Mouse (Mus musculus): ENCODE measurements around the gene Hif3a.

- TF ChIP-seq CTCF (IDR thresholded peaks at IDR 0.05; ENCODE audit: insufficient read depth, low read length) = no peak
- no peak for TF ChIP-seq POLR2A (IDR thresholded peaks at IDR 0.05; ENCODE audit: borderline replicate concordance, extremely low read depth, low read depth, low read length)
Observed at GRCm38 (mm10) chr7:17054325-17054989, 7.8 kb downstream of the Hif3a start.

Measured in lung, adult 2 months (tissue).